Mouse (Mus musculus): ENCODE data around the gene Gm42420.

Gene Gm42420

DNA sequence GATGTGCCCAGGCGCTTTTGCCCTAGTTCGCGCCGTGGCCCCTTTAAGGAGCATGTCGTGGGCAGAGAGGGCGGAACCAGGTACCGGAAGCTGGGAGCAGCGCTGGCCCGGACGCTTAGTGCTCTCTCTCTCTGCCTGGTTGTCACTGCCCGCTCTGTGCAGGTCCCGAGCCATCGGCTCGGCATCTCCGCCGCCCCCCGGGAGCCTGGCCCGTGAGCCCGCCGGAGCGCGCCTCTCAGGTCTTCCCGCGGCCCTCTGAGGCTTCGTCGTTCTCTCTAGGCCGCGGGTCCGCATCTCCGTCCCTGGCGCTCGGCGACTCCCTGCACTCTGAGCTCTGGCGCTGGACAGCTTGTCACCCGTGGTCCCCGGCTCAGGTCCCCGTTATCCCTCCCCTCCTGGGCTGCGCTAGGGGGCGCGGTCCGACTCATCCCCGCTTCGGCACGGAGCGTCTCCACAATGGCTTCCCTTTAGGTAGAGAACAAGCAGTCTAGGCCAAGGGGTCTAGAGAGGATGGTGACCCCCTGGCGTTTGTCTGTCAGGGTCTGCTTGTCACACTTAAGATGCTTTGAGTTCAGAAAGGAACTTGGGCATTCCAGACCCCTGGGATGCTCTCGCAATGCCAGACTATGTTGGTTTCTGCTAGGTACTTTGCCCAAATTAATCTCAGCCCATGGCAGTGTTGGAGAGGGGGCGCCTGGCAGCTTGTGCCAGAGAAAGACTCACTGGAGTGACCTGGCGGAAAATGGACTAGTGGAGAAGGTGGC is 11.6 kb upstream of the Gm42420 start, which contains the start of gene Adck2:
Gene Adck2, plus strand, starts transcription at position 83 of the 764 bp plus-strand sequence.
- peak; percentile 97 for ATAC-seq (ENCODE audit: low TSS enrichment)

DNA sequence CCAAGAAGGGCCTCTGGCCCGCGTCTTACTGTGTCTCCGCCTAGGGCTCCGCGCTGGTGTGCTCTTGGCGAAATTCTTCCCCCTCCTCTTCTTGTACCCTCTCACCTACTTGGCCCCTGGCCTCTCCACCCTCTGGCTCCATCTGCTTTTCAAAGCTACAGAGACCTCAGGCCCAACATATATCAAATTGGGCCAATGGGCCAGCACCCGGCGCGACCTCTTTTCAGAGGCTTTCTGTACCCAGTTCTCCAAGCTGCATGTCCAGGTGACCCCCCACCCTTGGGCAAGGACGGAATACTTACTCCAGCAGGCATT is 11.0 kb upstream of the Gm42420 start:
- peak; percentile 11; the same call in 1 of the 2 replicates for ATAC-seq (ENCODE audit: low TSS enrichment)

DNA sequence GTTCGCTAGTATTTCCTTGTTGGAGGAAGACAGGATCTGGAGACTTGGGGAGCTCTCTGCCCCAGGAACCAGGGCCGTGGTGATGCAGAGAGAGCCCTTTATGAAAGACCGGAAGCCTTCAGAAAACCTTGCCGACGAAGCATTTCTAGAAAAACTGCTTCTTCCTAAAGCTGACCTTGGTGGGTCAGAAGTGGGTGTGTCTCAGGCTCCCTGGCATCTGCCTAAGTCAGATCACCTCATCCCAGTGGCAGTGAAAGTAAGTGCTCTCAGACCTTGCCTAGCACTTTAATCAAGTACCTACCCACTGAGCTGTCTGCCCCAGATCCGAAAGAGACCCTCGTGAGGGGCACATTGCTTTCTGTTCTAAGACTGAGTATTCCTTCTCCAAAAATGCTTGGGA is 10.6 kb upstream of the Gm42420 start:
- no peak for ATAC-seq (ENCODE audit: low TSS enrichment)

DNA sequence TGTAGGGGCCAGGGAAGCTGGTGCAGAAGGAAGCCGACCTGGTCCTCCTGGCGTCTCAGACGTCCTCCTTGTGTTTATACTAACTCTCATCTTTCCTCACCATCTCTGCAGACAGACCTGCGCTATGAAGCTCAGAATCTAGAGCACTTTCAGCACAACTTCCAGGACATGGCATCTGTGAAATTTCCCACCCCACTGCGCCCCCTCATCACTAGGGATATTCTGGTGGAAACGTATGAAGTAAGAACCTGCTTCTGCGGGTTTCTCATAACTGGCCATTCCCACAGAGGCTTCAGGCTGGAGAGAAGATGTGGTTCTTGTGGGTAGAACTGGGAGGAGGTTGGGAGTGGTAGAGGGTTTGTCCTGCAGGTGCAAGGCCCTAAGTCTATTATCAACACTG is 6.0 kb upstream of the Gm42420 start:
- peak; percentile 72 for ATAC-seq (ENCODE audit: low TSS enrichment)

DNA sequence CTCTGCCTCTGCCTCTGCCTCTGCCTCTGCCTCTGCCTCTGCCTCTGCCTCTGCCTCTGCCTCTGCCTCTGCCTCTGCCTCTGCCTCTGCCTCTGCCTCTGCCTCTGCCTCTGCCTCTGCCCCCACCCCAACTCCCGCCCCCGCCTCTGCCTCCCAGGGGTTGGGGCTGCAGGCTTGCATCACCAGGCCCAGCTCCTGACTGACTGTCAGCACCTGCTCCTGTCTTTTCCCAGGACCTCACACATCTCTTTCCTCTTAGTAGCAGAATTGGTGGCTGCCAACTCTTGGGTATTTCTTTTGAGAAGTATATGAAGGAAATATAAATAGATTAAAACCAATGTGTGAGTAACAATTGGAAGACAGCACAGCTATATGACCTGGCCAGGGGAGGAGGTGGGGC is 5.0 kb upstream of the Gm42420 start:
- ATAC-seq (ENCODE audit: low TSS enrichment) = no peak

DNA sequence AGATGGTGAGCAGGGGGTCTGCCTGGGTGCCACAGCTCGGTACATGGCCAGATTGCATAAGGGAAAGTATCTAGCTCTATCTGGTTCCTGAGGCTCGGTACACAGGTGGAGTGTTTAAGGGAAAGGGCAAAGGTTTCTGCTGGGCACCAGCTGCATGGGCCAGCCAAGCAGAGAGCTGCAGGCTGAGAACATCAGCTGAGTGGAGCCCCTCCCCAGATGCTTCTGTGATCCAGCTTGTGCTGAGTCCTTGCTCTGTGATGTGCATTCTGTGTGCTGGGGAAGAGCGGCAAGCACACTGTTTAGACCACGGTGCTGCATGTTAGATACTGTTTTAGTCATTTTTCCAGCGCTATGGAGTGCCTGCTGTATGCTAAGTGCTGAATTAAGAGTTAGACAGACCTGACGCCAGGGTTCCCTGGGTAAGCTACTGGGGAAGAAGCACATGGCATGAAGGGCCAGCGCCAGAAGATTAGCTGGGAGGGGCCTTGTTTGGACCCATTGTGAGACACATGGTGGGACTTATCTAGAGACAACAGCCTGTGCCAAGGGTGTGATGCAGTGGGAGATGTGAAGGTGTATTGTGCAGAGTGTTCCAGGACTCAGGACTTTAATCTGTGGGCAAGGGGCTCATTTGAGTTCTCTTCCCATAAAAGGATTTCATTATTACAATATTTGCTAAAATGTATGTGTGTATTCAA is 4.3 kb upstream of the Gm42420 start:
- ATAC-seq (ENCODE audit: low TSS enrichment) = no peak

DNA sequence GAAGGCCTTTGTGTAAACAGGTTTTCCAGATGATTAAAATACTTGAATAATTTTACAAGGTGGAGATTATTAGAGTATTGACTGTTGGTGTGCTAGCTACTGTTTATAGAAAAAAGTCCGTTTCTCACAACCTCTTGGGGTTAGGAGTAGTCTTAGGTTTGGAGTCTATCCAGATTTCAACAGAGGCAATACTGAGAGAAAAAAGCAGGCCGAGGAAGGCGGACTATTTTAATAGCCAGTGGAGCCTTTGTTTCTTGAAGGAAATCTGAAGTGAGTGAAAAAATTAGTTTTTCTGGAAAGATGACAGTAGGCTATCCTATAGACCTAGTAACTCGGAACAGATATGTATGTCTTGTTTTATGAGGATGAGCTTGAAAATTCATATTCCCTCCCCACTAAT is 5.9 kb downstream of the Gm42420 start:
- no peak for ATAC-seq (ENCODE audit: low TSS enrichment)

DNA sequence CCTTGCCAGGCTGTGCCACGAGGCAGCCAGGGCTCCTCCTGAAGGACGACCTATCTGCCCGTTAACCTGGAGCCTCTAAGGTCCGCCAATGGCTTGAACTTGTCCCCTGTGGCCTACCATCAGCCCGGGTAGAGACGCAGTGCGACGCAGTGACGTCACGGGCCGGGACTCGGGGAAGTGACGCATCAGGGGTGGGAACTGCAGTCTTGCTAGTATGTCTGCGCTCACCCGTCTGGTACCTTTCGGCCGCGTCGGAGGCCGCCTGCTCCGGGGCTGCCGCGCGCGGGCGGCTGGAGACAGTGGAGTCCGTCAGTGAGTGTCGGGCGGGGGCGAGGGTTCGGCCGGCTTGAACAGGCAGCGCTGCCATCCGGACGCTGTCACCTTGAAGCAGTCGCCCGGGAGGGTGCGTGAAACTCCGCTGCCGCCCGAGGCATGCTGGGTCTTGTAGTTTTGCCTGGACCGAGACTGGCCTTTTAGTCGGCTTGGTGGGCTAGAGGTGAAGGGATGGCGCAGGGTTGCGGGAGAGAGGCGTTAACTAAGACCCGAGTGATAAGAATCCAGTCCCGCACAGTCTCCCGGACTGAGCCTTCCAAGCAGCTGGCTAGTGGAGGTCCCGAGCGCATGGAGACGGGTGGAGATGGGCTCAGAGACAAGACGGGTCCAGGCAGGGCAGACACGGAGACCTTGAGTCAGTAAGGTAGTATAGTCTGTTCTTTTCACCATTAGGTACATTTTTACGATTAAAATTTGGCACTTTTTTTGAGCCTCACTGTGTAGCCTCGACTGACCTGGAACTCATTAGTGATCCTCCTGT is 7.1 kb downstream of the Gm42420 start, which contains the start of gene Ndufb2:
Gene Ndufb2, plus strand, starts transcription at position 174 of the 814 bp plus-strand sequence.
- ATAC-seq (ENCODE audit: low TSS enrichment) = peak; percentile 97

DNA sequence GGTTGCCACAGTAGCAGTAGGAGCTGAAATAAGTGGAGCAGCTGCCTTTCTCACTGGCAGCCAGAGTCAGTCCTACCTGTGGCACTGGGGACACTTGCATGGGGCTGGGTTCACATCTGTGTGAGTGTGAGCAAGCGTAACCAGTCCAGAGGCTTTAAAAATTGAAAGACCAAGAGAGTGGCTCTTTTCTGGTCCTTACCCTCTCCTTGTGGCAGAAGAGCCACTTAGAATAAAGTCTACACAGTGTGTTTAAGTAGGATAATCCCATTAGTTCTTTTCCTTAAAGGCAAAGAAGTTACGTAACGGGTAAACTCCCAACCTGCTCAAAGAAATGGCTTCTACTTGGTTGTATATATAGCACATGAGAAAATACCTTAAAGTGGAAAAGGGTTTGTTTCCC is 15.3 kb downstream of the Gm42420 start:
- ATAC-seq (ENCODE audit: low TSS enrichment) = no peak

DNA sequence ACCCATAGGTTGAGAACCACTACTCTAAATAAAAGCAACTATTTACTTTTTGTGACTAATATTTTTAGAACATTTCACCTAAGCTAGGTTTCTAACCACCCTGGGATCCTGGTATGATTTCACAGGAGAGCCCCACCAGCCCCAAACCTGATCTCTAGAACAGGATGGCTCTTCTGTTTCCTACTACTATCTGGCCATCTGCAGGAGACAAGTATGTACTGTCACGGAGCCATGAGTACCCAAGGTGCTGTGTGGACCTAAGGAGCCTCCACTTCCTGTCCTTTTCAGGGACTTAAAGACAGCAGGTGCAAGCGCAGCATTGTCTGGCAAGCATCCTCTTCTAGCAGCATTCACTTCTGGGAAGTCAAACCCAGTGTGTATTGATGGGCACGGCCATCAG is 16.3 kb downstream of the Gm42420 start:
- ATAC-seq (ENCODE audit: low TSS enrichment) = no peak

DNA sequence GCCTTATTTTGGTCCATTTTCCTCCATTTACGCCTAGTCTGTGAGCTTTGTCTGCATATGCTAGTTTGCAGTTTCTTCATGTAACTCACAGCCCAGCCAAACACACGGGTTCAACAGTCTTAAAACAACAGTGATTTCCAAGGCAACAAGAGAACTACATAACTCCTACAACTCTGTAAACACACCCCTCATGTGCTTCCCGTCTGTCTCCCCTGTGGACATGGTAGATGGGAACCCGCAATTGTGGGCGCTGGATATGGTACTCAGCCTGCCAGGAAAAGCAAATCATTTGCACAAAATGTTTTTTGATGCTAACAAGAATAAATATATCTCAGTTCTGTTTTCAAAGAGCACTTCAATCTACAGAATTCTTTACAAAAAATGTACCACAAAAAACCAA is 19.0 kb downstream of the Gm42420 start:
- ATAC-seq (ENCODE audit: low TSS enrichment) = peak; percentile 56

DNA sequence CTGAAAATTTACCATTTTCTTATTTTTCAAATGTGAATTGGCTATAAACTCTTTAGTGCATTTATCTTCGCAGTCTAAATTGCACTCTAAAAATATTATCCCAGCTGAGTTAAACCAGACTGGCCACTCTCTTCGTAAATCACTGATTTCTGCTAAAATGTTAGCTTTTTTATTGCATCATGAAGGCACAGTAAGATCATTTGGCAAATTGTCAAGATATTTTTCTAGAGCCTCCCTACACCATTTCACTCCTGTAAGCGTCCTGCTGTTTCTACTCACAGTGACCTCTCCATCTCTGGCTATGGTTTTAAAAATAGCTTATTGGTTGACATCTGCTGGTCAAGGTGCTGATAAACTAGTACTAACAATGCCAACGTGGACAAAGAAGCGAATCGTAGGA is 20.5 kb downstream of the Gm42420 start:
- no peak for ATAC-seq (ENCODE audit: low TSS enrichment)

DNA sequence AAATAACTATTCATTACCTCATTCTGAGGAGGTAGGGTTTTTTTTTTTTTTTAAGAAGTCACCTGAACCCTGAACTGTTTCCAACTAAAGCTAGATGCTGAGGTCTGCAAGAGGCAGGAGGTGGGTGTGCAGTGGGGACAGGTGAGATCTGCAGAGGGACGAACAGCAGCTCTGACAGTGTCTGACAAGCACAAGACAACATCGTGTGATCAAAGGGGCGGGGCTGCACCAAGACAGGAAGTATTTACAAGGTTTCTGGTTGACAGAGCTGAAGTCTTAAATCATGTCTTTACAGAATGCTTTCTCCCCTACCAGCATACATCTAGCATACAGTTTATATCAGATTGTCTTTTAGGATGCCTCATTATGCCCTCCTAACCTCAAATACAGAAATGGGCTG is 21.3 kb downstream of the Gm42420 start:
- ATAC-seq (ENCODE audit: low TSS enrichment) = no peak

DNA sequence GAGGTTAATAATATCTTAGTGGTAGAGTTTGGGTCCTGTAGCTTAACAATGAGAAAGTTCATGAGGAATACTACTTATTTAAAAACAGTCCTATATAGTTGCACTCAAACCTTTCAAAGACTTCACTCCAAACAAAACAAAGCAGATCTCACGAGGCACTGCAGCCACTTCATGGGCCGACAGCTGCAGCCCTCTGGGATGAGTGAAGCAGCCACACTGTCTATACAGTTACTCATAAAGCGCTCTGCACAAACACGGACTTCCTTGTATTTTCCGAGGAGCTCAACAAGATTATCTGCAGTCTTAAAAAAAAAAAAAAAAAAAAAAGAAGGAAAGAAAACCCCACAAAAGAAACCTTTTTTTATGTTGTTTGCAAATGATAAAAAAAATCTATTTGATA is 21.8 kb downstream of the Gm42420 start:
- no peak for ATAC-seq (ENCODE audit: low TSS enrichment)

DNA sequence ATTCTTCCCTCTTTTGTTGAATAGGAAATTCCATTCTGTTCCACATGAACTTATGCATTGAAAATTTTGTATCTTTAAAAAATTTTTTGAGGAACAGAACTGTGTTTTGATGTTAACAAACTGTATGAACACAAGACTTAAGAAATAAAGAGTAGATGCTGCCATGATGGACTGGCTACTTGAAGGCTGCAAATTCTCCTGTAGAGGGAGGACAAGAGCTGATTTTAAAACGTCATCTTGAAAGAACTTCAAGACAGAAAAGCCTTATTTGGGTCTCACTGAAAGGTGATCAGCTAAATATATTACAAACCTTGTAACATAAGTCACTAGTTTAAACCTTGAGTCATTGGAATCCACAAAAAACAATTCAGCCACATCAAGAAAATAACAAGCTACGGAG is 24.7 kb downstream of the Gm42420 start:
- ATAC-seq (ENCODE audit: low TSS enrichment) = no peak

DNA sequence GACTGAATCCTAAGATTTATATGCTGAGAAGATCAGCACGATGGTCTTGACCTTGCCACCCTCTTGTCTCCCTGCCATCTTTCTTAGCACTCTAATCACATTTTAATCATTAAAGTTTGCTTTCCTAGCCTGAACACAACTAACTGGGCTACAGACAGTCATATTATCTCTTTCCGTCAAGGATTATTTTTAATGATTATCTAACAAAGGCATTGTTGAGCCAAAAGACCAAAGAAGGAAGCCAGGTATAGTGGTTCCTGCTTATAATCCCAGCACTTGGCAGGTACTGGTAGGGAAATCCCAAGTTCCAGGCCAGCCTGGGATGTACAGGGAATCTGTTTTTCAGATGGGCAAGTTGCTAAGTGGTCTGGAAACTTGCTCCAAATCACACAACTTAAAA is 25.7 kb downstream of the Gm42420 start:
- no peak for ATAC-seq (ENCODE audit: low TSS enrichment)

All from frontal cortex, adult (tissue).